Mouse (Mus musculus) liver, embryonic 14.5 days (tissue): ENCODE data around the gene Sipa1.

Source experiments
- CTCF ChIP-seq: IDR thresholded peaks from 2 replicates; pipeline ENCODE4 v1.5.1; 2016; ENCODE audit warnings: antibody characterized with exemption, low read depth, control low read depth
- EP300 ChIP-seq: IDR thresholded peaks from 2 replicates; pipeline ENCODE4 v1.6.1; 2016; ENCODE audit warnings: antibody characterized with exemption, low read depth

- no peak for TF ChIP-seq CTCF
- TF ChIP-seq EP300: no peak
Observed at GRCm38 (mm10) chr19:5668372-5668771, 4.9 kb upstream of the Sipa1 start.
